ENCODE assay signal across 24 mouse cellular contexts in the genomic region with DNA sequence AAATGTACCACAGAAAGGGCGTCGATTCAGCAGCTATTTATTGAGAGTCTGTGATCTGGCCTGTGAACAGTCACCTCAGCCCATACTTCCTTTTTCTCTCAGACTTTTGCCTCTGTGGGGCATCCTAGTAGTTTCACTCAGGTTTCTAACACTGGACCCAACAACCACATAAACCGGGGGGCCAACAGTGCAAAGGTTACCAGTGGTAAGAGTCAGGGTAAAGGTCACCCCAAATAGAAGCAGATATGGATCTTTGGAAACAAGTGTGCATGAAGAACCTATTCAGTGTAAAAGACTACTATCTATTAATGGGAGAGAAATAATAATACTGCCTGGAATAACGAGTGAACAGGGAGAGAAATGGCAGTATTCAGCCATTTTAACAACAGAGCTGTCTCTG.
DNase-seq lines count a peak whose midpoint lies in the region; ATAC-seq and TF ChIP-seq lines count a peak whose summit lies in the region.
"Had no signal": no experiment of that assay in that cellular context is flagged by ENCODE, and none has a peak within 500 bp of the region (broad histone marks: within the 10 kb centered on the region; RNA-seq: fewer than 3 reads in every experiment).

No protein-coding gene starts in this region.

- H3K27ac ChIP-seq in liver, embryonic 11.5 days (ENCODE audit: low read depth, low read length) = peak overlapping the region; percentile 7; the same call in 1 of the 2 replicates
- H3K27ac ChIP-seq in liver, embryonic 12.5 days = no peak overlapping the region; the same call in 1 of the 2 replicates
- H3K27ac ChIP-seq in liver, embryonic 13.5 days = peak overlapping the region; percentile 86
- H3K27ac ChIP-seq in liver, postnatal 0 days (ENCODE audit: low read depth) = peak overlapping the region; percentile 62
- H3K27ac ChIP-seq: embryonic facial prominence, embryonic 10.5 days; embryonic facial prominence, embryonic 12.5 days; forebrain, embryonic 10.5 days; forebrain, embryonic 12.5 days had no signal

- H3K27me3 ChIP-seq in liver, embryonic 11.5 days (replicated peaks; ENCODE audit: control insufficient read depth, insufficient read depth, low read length) = no peaks in the 10 kb centered on the region
- H3K27me3 ChIP-seq in liver, embryonic 12.5 days (replicated peaks) = peaks cover 9% of the 10 kb centered on the region; the same call in 1 of the 2 replicates
- H3K27me3 ChIP-seq in liver, embryonic 13.5 days = no peaks in the 10 kb centered on the region; the same call in 1 of the 2 replicates
- H3K27me3 ChIP-seq in liver, postnatal 0 days (ENCODE audit: insufficient read depth, low read length) = no peaks in the 10 kb centered on the region
- H3K27me3 ChIP-seq: embryonic facial prominence, embryonic 12.5 days; forebrain, embryonic 12.5 days; Patski had no signal

- no peaks in the 10 kb centered on the region for H3K9me3 ChIP-seq in liver, embryonic 11.5 days (ENCODE audit: control insufficient read depth, low read length)
- H3K9me3 ChIP-seq in liver, embryonic 12.5 days (replicated peaks) = no peaks in the 10 kb centered on the region
- no peaks in the 10 kb centered on the region for H3K9me3 ChIP-seq in liver, embryonic 13.5 days (replicated peaks)
- H3K9me3 ChIP-seq in liver, postnatal 0 days (ENCODE audit: low read length) = no peaks in the 10 kb centered on the region
- H3K9me3 ChIP-seq: embryonic facial prominence, embryonic 10.5 days; embryonic facial prominence, embryonic 12.5 days; forebrain, embryonic 10.5 days; forebrain, embryonic 12.5 days had no signal

- no peak overlapping the region for H3K9ac ChIP-seq in liver, embryonic 11.5 days (ENCODE audit: low read depth, low read length)
- no peak overlapping the region for H3K9ac ChIP-seq in liver, embryonic 12.5 days
- no peak overlapping the region for H3K9ac ChIP-seq in liver, embryonic 13.5 days
- H3K9ac ChIP-seq in liver, postnatal 0 days (replicated peaks) = no peak overlapping the region
- H3K9ac ChIP-seq: embryonic facial prominence, embryonic 12.5 days; forebrain, embryonic 12.5 days had no signal

- peaks cover 52% of the 10 kb centered on the region for H3K4me1 ChIP-seq in liver, embryonic 11.5 days (replicated peaks; ENCODE audit: control insufficient read depth, insufficient read depth, low read length)
- peaks cover 86% of the 10 kb centered on the region for H3K4me1 ChIP-seq in liver, embryonic 12.5 days
- peaks cover 78% of the 10 kb centered on the region for H3K4me1 ChIP-seq in liver, embryonic 13.5 days (replicated peaks)
- H3K4me1 ChIP-seq in liver, postnatal 0 days (ENCODE audit: insufficient read depth) = peaks cover 36% of the 10 kb centered on the region
- H3K4me1 ChIP-seq: embryonic facial prominence, embryonic 12.5 days had no signal

- ATAC-seq in liver, embryonic 11.5 days (replicated peaks; ENCODE audit: low FRiP score) = no peak
- ATAC-seq in liver, embryonic 12.5 days = no peak
- ATAC-seq in liver, embryonic 13.5 days (ENCODE audit: low read depth) = no peak
- no peak for ATAC-seq in liver, postnatal 0 days
- no peak for ATAC-seq in erythroblast, adult 5-6 weeks (replicated peaks; ENCODE audit: low FRiP score, poor library complexity, severe bottlenecking)
- ATAC-seq: activated CD4-positive, CD25-positive, alpha-beta regulatory T cell, adult 4 months; forebrain, embryonic 14.5 days; forebrain, embryonic 16.5 days; Patski had no signal

- no peak overlapping the region for H3K4me3 ChIP-seq in liver, embryonic 11.5 days (ENCODE audit: low read depth, low read length)
- no peak overlapping the region for H3K4me3 ChIP-seq in liver, embryonic 12.5 days
- H3K4me3 ChIP-seq in liver, embryonic 13.5 days (replicated peaks) = no peak overlapping the region
- H3K4me3 ChIP-seq in liver, postnatal 0 days (ENCODE audit: low read depth, low read length) = no peak overlapping the region
- H3K4me3 ChIP-seq: embryonic facial prominence, embryonic 10.5 days; embryonic facial prominence, embryonic 12.5 days; erythroblast, embryonic 14.5 days; forebrain, embryonic 10.5 days; forebrain, embryonic 12.5 days had no signal

- 68% methylated on average over 4 of the region's 4 CpGs for WGBS in liver, embryonic 11.5 days
- 52% methylated on average over 4 of the region's 4 CpGs for WGBS in liver, embryonic 12.5 days (ENCODE audit: insufficient replicate concordance)
- WGBS in liver, embryonic 13.5 days (ENCODE audit: insufficient replicate concordance) = 64% methylated on average over 4 of the region's 4 CpGs
- WGBS in liver, postnatal 0 days (ENCODE audit: insufficient replicate concordance) = 64% methylated on average over 4 of the region's 4 CpGs

- H3K4me2 ChIP-seq in liver, embryonic 11.5 days = no peak overlapping the region
- H3K4me2 ChIP-seq in liver, embryonic 12.5 days = no peak overlapping the region
- no peak overlapping the region for H3K4me2 ChIP-seq in liver, embryonic 13.5 days
- H3K4me2 ChIP-seq in liver, postnatal 0 days (ENCODE audit: low read depth, low read length) = no peak overlapping the region
- H3K4me2 ChIP-seq: embryonic facial prominence, embryonic 12.5 days; forebrain, embryonic 12.5 days had no signal

- intact Hi-C loops in heart, postnatal 10 days (cut with DNase I) = no loop called here

- no peak for TF ChIP-seq CTCF in liver, postnatal 0 days (IDR thresholded peaks at IDR 0.05; ENCODE audit: low read depth)

- H3K36me3 ChIP-seq in liver, embryonic 11.5 days (ENCODE audit: control insufficient read depth, insufficient read depth, low read length) = peaks cover 3% of the 10 kb centered on the region; the same call in 1 of the 2 replicates
- H3K36me3 ChIP-seq in liver, embryonic 12.5 days = peaks cover 8% of the 10 kb centered on the region
- no peaks in the 10 kb centered on the region for H3K36me3 ChIP-seq in liver, embryonic 13.5 days
- H3K36me3 ChIP-seq in liver, postnatal 0 days (replicated peaks; ENCODE audit: insufficient read depth, low read length) = no peaks in the 10 kb centered on the region; the same call in 1 of the 2 replicates

- no peak for TF ChIP-seq EP300 in liver, postnatal 0 days (IDR thresholded peaks at IDR 0.05; ENCODE audit: low read depth)

- DNase-seq in liver, embryonic 11.5 days (ENCODE audit: low spot score) = no peak
- DNase-seq in liver, embryonic 13.5 days = no peak
- no peak for DNase-seq in liver, postnatal 0 days
- no peak for DNase-seq in adrenal gland, postnatal 36 days
- DNase-seq in heart, postnatal 10 days = no peak
- DNase-seq: adrenal gland, adult 2 months; adrenal gland, postnatal 10 days; adrenal gland, postnatal 25 days; cerebellum, adult 11-12 months; cerebellum, adult 2 months; cerebellum, adult 9-10 months; cerebellum, postnatal 10 days; cerebellum, postnatal 25 days had no signal
